Comparison of ENCODE assay signal across 9 mouse cellular contexts in genomic region chr5:35717946-35718345, GRCm38 (mm10). TPM values are rescaled to one million over a fixed set of nuclear protein-coding genes. Genes with fewer than 3 reads are reported as not detected.
DNase-seq lines count a peak whose midpoint lies in the region; ATAC-seq lines count a peak whose summit lies in the region.
"Had no signal": no experiment of that assay in that cellular context is flagged by ENCODE, and none has a peak within 500 bp of the region (broad histone marks: within the 10 kb centered on the region; RNA-seq: fewer than 3 reads in every experiment).

No protein-coding gene starts in this region.

- H3K4me1 ChIP-seq in midbrain, embryonic 11.5 days (ENCODE audit: control insufficient read depth, insufficient read depth, low read length) = no peaks in the 10 kb centered on the region
- no peaks in the 10 kb centered on the region for H3K4me1 ChIP-seq in midbrain, embryonic 16.5 days (ENCODE audit: control insufficient read depth, insufficient read depth, low read length)
- 0 out of 2 replicates have a peak, but pooled peaks cover 2% of the 10 kb centered on the region for H3K4me1 ChIP-seq in kidney, embryonic 14.5 days (ENCODE audit: control insufficient read depth, insufficient read depth, low read length)
- no peaks in the 10 kb centered on the region for H3K4me1 ChIP-seq in limb, embryonic 11.5 days (ENCODE audit: control insufficient read depth, insufficient read depth, low read length)

- no peaks in the 10 kb centered on the region for H3K9me3 ChIP-seq in midbrain, embryonic 11.5 days (ENCODE audit: control insufficient read depth, low read length)
- no peaks in the 10 kb centered on the region for H3K9me3 ChIP-seq in midbrain, embryonic 16.5 days (replicated peaks; ENCODE audit: control insufficient read depth, low read length, poor library complexity, severe bottlenecking)
- no peaks in the 10 kb centered on the region for H3K9me3 ChIP-seq in kidney, embryonic 14.5 days (ENCODE audit: control insufficient read depth, low read length)
- no peaks in the 10 kb centered on the region; the same call in 1 of the 2 replicates for H3K9me3 ChIP-seq in limb, embryonic 11.5 days (ENCODE audit: control insufficient read depth, low read length)
- H3K9me3 ChIP-seq: embryonic facial prominence, embryonic 13.5 days had no signal

- H3K9ac ChIP-seq in midbrain, embryonic 11.5 days (ENCODE audit: low read length) = no peak overlapping the region
- H3K9ac ChIP-seq in midbrain, embryonic 16.5 days (ENCODE audit: low read depth, low read length) = no peak overlapping the region
- no peak overlapping the region for H3K9ac ChIP-seq in kidney, embryonic 14.5 days (ENCODE audit: low read depth, low read length)
- H3K9ac ChIP-seq in limb, embryonic 11.5 days (ENCODE audit: low read length) = no peak overlapping the region
- H3K9ac ChIP-seq: embryonic facial prominence, embryonic 13.5 days had no signal

- no peak for ATAC-seq in midbrain, embryonic 11.5 days (ENCODE audit: low FRiP score)
- no peak for ATAC-seq in midbrain, embryonic 16.5 days
- ATAC-seq in kidney, embryonic 14.5 days (ENCODE audit: low FRiP score, low TSS enrichment) = peak; percentile 54; the same call in 1 of the 2 replicates
- ATAC-seq in limb, embryonic 11.5 days (ENCODE audit: insufficient number of reproducible peaks, low FRiP score, low TSS enrichment, low read depth) = no peak
- ATAC-seq in inflammation-experienced regulatory T-cells, adult 6 months = no peak

- 62% methylated on average over 4 of the region's 4 CpGs for WGBS in midbrain, embryonic 11.5 days
- WGBS in midbrain, embryonic 16.5 days = 62% methylated on average over 4 of the region's 4 CpGs
- WGBS in kidney, embryonic 14.5 days = 37% methylated on average over 4 of the region's 4 CpGs
- 52% methylated on average over 4 of the region's 4 CpGs for WGBS in limb, embryonic 11.5 days

- peak; percentile 86 for DNase-seq in midbrain, embryonic 11.5 days (ENCODE audit: low spot score, missing footprints)
- DNase-seq in WW6 (ENCODE audit: low read depth, low spot score) = peak; percentile 84
- DNase-seq in cerebellum, postnatal 25 days = peak; percentile 18 to 51
- peak; percentile 66 for DNase-seq in limb, embryonic 11.5 days (ENCODE audit: low spot score)
- peak; percentile 47 for DNase-seq in splenic B cell, adult 2 months (ENCODE audit: low read depth, low spot score)

- H3K27me3 ChIP-seq in midbrain, embryonic 11.5 days (ENCODE audit: control insufficient read depth, insufficient read depth, low read length) = no peaks in the 10 kb centered on the region
- no peaks in the 10 kb centered on the region for H3K27me3 ChIP-seq in midbrain, embryonic 16.5 days (ENCODE audit: control insufficient read depth, insufficient read depth, low read depth, low read length)
- H3K27me3 ChIP-seq in kidney, embryonic 14.5 days (ENCODE audit: control insufficient read depth, insufficient read depth, low read length) = no peaks in the 10 kb centered on the region
- no peaks in the 10 kb centered on the region for H3K27me3 ChIP-seq in limb, embryonic 11.5 days (ENCODE audit: control insufficient read depth, insufficient read depth, low read length)
- H3K27me3 ChIP-seq in splenic B cell, adult 2 months (ENCODE audit: control insufficient read depth, insufficient read depth, low read length, poor library complexity, severe bottlenecking) = no peaks in the 10 kb centered on the region
- H3K27me3 ChIP-seq: embryonic facial prominence, embryonic 13.5 days had no signal

- no peak overlapping the region for H3K4me3 ChIP-seq in midbrain, embryonic 11.5 days (ENCODE audit: low read depth, low read length)
- H3K4me3 ChIP-seq in midbrain, embryonic 16.5 days (ENCODE audit: low read depth, low read length) = no peak overlapping the region
- H3K4me3 ChIP-seq in kidney, embryonic 14.5 days (ENCODE audit: low read length) = no peak overlapping the region
- H3K4me3 ChIP-seq in limb, embryonic 11.5 days (ENCODE audit: low read depth, low read length) = no peak overlapping the region
- H3K4me3 ChIP-seq: embryonic facial prominence, embryonic 13.5 days had no signal

- no peak overlapping the region for H3K27ac ChIP-seq in midbrain, embryonic 11.5 days (ENCODE audit: low read depth, low read length)
- H3K27ac ChIP-seq in midbrain, embryonic 16.5 days (ENCODE audit: low read length) = no peak overlapping the region
- H3K27ac ChIP-seq in kidney, embryonic 14.5 days (ENCODE audit: low read depth, low read length) = no peak overlapping the region
- H3K27ac ChIP-seq in limb, embryonic 11.5 days (replicated peaks; ENCODE audit: low read depth, low read length) = no peak overlapping the region
- H3K27ac ChIP-seq: embryonic facial prominence, embryonic 13.5 days had no signal

- no peak overlapping the region for H3K4me2 ChIP-seq in midbrain, embryonic 11.5 days
- no peak overlapping the region for H3K4me2 ChIP-seq in midbrain, embryonic 16.5 days (ENCODE audit: low read length)
- H3K4me2 ChIP-seq in kidney, embryonic 14.5 days (replicated peaks; ENCODE audit: low read depth, low read length) = no peak overlapping the region
- H3K4me2 ChIP-seq in limb, embryonic 11.5 days (ENCODE audit: low read depth, severe bottlenecking) = no peak overlapping the region
- H3K4me2 ChIP-seq: embryonic facial prominence, embryonic 13.5 days had no signal

- H3K36me3 ChIP-seq in midbrain, embryonic 11.5 days (ENCODE audit: control insufficient read depth, insufficient read depth, low read length) = no peaks in the 10 kb centered on the region
- H3K36me3 ChIP-seq in midbrain, embryonic 16.5 days (ENCODE audit: control insufficient read depth, insufficient read depth, low read length) = no peaks in the 10 kb centered on the region
- H3K36me3 ChIP-seq in kidney, embryonic 14.5 days (ENCODE audit: control insufficient read depth, insufficient read depth, low read length) = no peaks in the 10 kb centered on the region; the same call in 1 of the 2 replicates
- H3K36me3 ChIP-seq in limb, embryonic 11.5 days (ENCODE audit: control insufficient read depth, insufficient read depth, low read length) = no peaks in the 10 kb centered on the region
- peaks cover 7% of the 10 kb centered on the region for H3K36me3 ChIP-seq in splenic B cell, adult 2 months (ENCODE audit: control insufficient read depth, insufficient read depth, low read length, poor library complexity, severe bottlenecking)
- H3K36me3 ChIP-seq: embryonic facial prominence, embryonic 13.5 days had no signal

RNA-seq across cellular contexts. Expression of gene Sh3tc1, which starts 21.8 kb away (rescaled TPM):
- polyA plus RNA-seq in midbrain, embryonic 11.5 days (2014; fragmentation: Nextera tagmentation; extraction: Ambion mirVana) = 2.3 and 3.2 TPM in 2 replicates
- 1.8 and 3.2 TPM in 2 replicates for polyA plus RNA-seq in midbrain, embryonic 16.5 days (2015; fragmentation: Nextera tagmentation; extraction: Ambion mirVana)
- 4.2 and 11.3 TPM in 2 replicates for polyA plus RNA-seq in kidney, embryonic 14.5 days (2014; fragmentation: Nextera tagmentation; extraction: Ambion mirVana)
- 2.3 and 4.1 TPM in 2 replicates for polyA plus RNA-seq in limb, embryonic 11.5 days (2014; fragmentation: Nextera tagmentation; extraction: Ambion mirVana)
- polyA plus RNA-seq in inflammation-experienced regulatory T-cells, adult 6 months (2017; shearing (Covaris generic)) = 1 to 10 TPM; 1.1 to 2.2 (median 1.4) TPM

RNA-seq across cellular contexts. Expression of gene Htra3, which starts 38.4 kb away (rescaled TPM):
- polyA plus RNA-seq in midbrain, embryonic 11.5 days (2014; fragmentation: Nextera tagmentation; extraction: Ambion mirVana) = 6.0 and 7.6 TPM in 2 replicates
- 15.1 and 15.7 TPM in 2 replicates for polyA plus RNA-seq in midbrain, embryonic 16.5 days (2015; fragmentation: Nextera tagmentation; extraction: Ambion mirVana)
- 7.0 and 8.6 TPM in 2 replicates for polyA plus RNA-seq in kidney, embryonic 14.5 days (2014; fragmentation: Nextera tagmentation; extraction: Ambion mirVana)
- polyA plus RNA-seq in limb, embryonic 11.5 days (2014; fragmentation: Nextera tagmentation; extraction: Ambion mirVana) = 0.89 and 1.6 TPM in 2 replicates
- polyA plus RNA-seq in inflammation-experienced regulatory T-cells, adult 6 months (2017; shearing (Covaris generic)) = not detected

RNA-seq across cellular contexts. Expression of gene Ablim2, which starts 39.7 kb away (rescaled TPM):
- polyA plus RNA-seq in midbrain, embryonic 11.5 days (2014; fragmentation: Nextera tagmentation; extraction: Ambion mirVana) = 0.36 and 0.51 TPM in 2 replicates
- 29.4 and 36.2 TPM in 2 replicates for polyA plus RNA-seq in midbrain, embryonic 16.5 days (2015; fragmentation: Nextera tagmentation; extraction: Ambion mirVana)
- 0.30 and 2.5 TPM in 2 replicates for polyA plus RNA-seq in kidney, embryonic 14.5 days (2014; fragmentation: Nextera tagmentation; extraction: Ambion mirVana)
- polyA plus RNA-seq in limb, embryonic 11.5 days (2014; fragmentation: Nextera tagmentation; extraction: Ambion mirVana) = 1.1 and 1.3 TPM in 2 replicates
- polyA plus RNA-seq in inflammation-experienced regulatory T-cells, adult 6 months (2017; shearing (Covaris generic)) = 1 to 10 TPM; 1.8 to 2.1 (median 1.8) TPM

Comparison
In these comparisons a context has a peak if more than half of its experiments do, and no peak if none do; other contexts are left out.
1. DNase-seq: peak in every context shown above with its lines; median percentile 86 in midbrain, embryonic 11.5 days; 84 in WW6; 66 in limb, embryonic 11.5 days; 47 in splenic B cell, adult 2 months; 34 in cerebellum, postnatal 25 days.